Mouse (Mus musculus) midbrain, embryonic 11.5 days (tissue): ENCODE measurements around the gene Mrpl51. TPM values are rescaled to one million over a fixed set of nuclear protein-coding genes. Genes with fewer than 3 reads are reported as not detected.

Experiments
- ATAC-seq: fragments of 200-750 bp; cut with Nextera tagmentation; 2 replicates; pipeline ENCODE4 v1.8.0; 2017; ENCODE audit warnings: moderate TSS enrichment, moderate library complexity; ENCODE audit not compliant: low FRiP score
- DNase-seq: peaks from one replicate; pipeline ENCODE4 v3.0.0; 2015; ENCODE audit warnings: low spot score; ENCODE audit errors: missing footprints
- H3K27ac ChIP-seq: fragments of 300-500 bp; sonication (generic); 2 replicates; pipeline ENCODE4 v1.5.1; 2014; ENCODE audit warnings: low read depth, low read length
- H3K27me3 ChIP-seq: fragments of 300-500 bp; sonication (generic); 2 replicates; pipeline ENCODE4 v1.6.1; 2014; ENCODE audit warnings: mild to moderate bottlenecking, low read length, moderate library complexity, mixed read lengths; ENCODE audit not compliant: control insufficient read depth, insufficient read depth
- H3K36me3 ChIP-seq: fragments of 300-500 bp; sonication (generic); 2 replicates; pipeline ENCODE4 v1.6.1; 2014; ENCODE audit warnings: mild to moderate bottlenecking, low read length, moderate library complexity, mixed read lengths; ENCODE audit not compliant: control insufficient read depth, insufficient read depth
- H3K4me1 ChIP-seq: fragments of 300-500 bp; sonication (generic); 2 replicates; pipeline ENCODE4 v1.6.1; 2014; ENCODE audit warnings: low read length; ENCODE audit not compliant: control insufficient read depth, insufficient read depth
- H3K4me2 ChIP-seq: fragments of 300-500 bp; sonication (generic); 2 replicates; pipeline ENCODE4 v1.6.1; 2014; ENCODE audit warnings: mild to moderate bottlenecking, moderate library complexity
- H3K4me3 ChIP-seq: fragments of 300-500 bp; sonication (generic); 2 replicates; pipeline ENCODE4 v1.5.1; 2014; ENCODE audit warnings: low read depth, low read length
- H3K9ac ChIP-seq: fragments of 300-500 bp; sonication (generic); 2 replicates; pipeline ENCODE4 v1.6.1; 2014; ENCODE audit warnings: low read length
- H3K9me3 ChIP-seq: fragments of 300-500 bp; sonication (generic); 2 replicates; pipeline ENCODE4 v1.6.1; 2016; ENCODE audit warnings: low read length; ENCODE audit not compliant: control insufficient read depth
- WGBS: fragments of 180-500 bp; shearing (Covaris S2); extraction: QIAGEN DNeasy Blood & Tissue Kit; methylation state at CpG from one replicate; pipeline ENCODE4 v1.1.7; 2014; 5-methylcytosine and 5-hydroxymethylcytosine counted together
- microRNA-seq: library from miRNA; unstranded; fragments of <30 nt; microRNA quantifications from one replicate; pipeline ENCODE4, GENCODE M21; 2017
- polyA plus RNA-seq: library from polyadenylated mRNA; unstranded; fragments of >200 nt; fragmentation: Nextera tagmentation; extraction: Ambion mirVana; gene quantifications from 2 replicates; pipeline ENCODE4 v1.2.1, GENCODE M21; 2014

Mrpl51 gene
- polyA plus RNA-seq, 1 experiment from 2014 or later = 208 TPM

- H3K9me3 ChIP-seq = no peaks in the 10 kb centered on the region
- no peak overlapping the region for H3K9ac ChIP-seq
- no peaks in the 10 kb centered on the region for H3K36me3 ChIP-seq
- ATAC-seq (no peak), DNase-seq (peak; percentile 53)
- no peak overlapping the region for H3K4me3 ChIP-seq
- H3K4me1 ChIP-seq = no peaks in the 10 kb centered on the region
- H3K27me3 ChIP-seq = no peaks in the 10 kb centered on the region
- no peak overlapping the region for H3K27ac ChIP-seq
- WGBS = 86% methylated on average over 5 of the region's 5 CpGs
- no peak overlapping the region for H3K4me2 ChIP-seq
Observed at GRCm38 (mm10) chr6:125240617-125241016, 49.0 kb downstream of the Mrpl51 start.

- H3K36me3 ChIP-seq = no peaks in the 10 kb centered on the region
- DNase-seq (peak; percentile 59), ATAC-seq (no peak)
- WGBS = 78% methylated on average over 8 of the region's 8 CpGs
- H3K27ac ChIP-seq = no peak overlapping the region
- no peak overlapping the region for H3K9ac ChIP-seq
- no peak overlapping the region for H3K4me3 ChIP-seq
- no peaks in the 10 kb centered on the region for H3K27me3 ChIP-seq
- H3K4me1 ChIP-seq = no peaks in the 10 kb centered on the region
- H3K4me2 ChIP-seq = no peak overlapping the region
- H3K9me3 ChIP-seq = no peaks in the 10 kb centered on the region
Observed at GRCm38 (mm10) chr6:125241566-125241965, 50.0 kb downstream of the Mrpl51 start.

GRCm38 (mm10) chr6:125244551-125244950 lies 53.0 kb downstream of the Mrpl51 start:
- ATAC-seq (no peak), DNase-seq (peak; percentile 14)
- Histone ChIP-seq H3K4me1 (no peaks in the 10 kb centered on the region), H3K36me3 (no peaks in the 10 kb centered on the region), H3K9ac (no peak overlapping the region), H3K27me3 (no peaks in the 10 kb centered on the region), H3K9me3 (no peaks in the 10 kb centered on the region), H3K4me2 (no peak overlapping the region), H3K4me3 (no peak overlapping the region), H3K27ac (no peak overlapping the region)
- 43% methylated on average over 1 of the region's 1 CpGs for WGBS

Small RNA genes lying within 50 kb of the gene (microRNA-seq; reads per million reads assigned to microRNA genes)
- gene Mir3098 = 2.1 reads per million, percentile 4 among the genes with 10 or more reads in this experiment
- not detected for gene Mir8113

Other genes starting within 250 kb of the Mrpl51 start
- gene Cops7a, start 226.3 kb upstream of the Mrpl51 start, polyA plus RNA-seq = 105 and 112 TPM in 2 replicates
- 1.2 and 1.6 TPM in 2 replicates for gene Pianp, start 195.1 kb upstream of the Mrpl51 start, polyA plus RNA-seq
- 9.3 and 9.9 TPM in 2 replicates for gene Zfp384, start 182.7 kb upstream of the Mrpl51 start, polyA plus RNA-seq
- 139 and 146 TPM in 2 replicates for gene Ing4, start 152.0 kb upstream of the Mrpl51 start, polyA plus RNA-seq
- gene Acrbp, start 142.1 kb upstream of the Mrpl51 start, polyA plus RNA-seq = 9.2 and 10.8 TPM in 2 replicates
- 0.11 TPM in 1 of 2 replicates, not detected in the other for gene Lpar5, start 123.9 kb upstream of the Mrpl51 start, polyA plus RNA-seq
- gene Chd4, start 95.8 kb upstream of the Mrpl51 start, polyA plus RNA-seq = 96.9 and 99.3 TPM in 2 replicates
- 55.1 and 58.4 TPM in 2 replicates for gene Nop2, start 59.9 kb upstream of the Mrpl51 start, polyA plus RNA-seq
- 8.4 and 8.6 TPM in 2 replicates for gene Iffo1, start 46.6 kb upstream of the Mrpl51 start, polyA plus RNA-seq
- gene Gapdh, start 25.3 kb upstream of the Mrpl51 start, polyA plus RNA-seq = 2,357 and 2,675 TPM in 2 replicates
- gene Ncapd2, start 100 bp upstream of the Mrpl51 start, polyA plus RNA-seq = 127 and 140 TPM in 2 replicates
- 1.3 and 1.4 TPM in 2 replicates for gene Vamp1, start 23.8 kb downstream of the Mrpl51 start, polyA plus RNA-seq
- gene Tapbpl, start 40.1 kb downstream of the Mrpl51 start, polyA plus RNA-seq = 1.2 and 1.6 TPM in 2 replicates
- 0.62 and 0.93 TPM in 2 replicates for gene Cd27, start 45.2 kb downstream of the Mrpl51 start, polyA plus RNA-seq
- 0.08 TPM in 1 of 2 replicates, not detected in the other for gene Tuba3a, start 94.2 kb downstream of the Mrpl51 start, polyA plus RNA-seq
- 18.0 and 19.7 TPM in 2 replicates for gene Ltbr, start 122.1 kb downstream of the Mrpl51 start, polyA plus RNA-seq
- 0.33 and 0.77 TPM in 2 replicates for gene Scnn1a, start 128.9 kb downstream of the Mrpl51 start, polyA plus RNA-seq
- 19.0 and 19.2 TPM in 2 replicates for gene Tnfrsf1a, start 157.6 kb downstream of the Mrpl51 start, polyA plus RNA-seq
- gene Plekhg6, start 189.0 kb downstream of the Mrpl51 start, polyA plus RNA-seq = not detected in 2 replicates